Mouse (Mus musculus): Measurements from ENCODE around the gene Hmgcll1. TPM values are rescaled to one million over a fixed set of nuclear protein-coding genes. Genes with fewer than 3 reads are reported as not detected.

Gene Hmgcll1
- total RNA-seq (2014; rRNA removed), result 15.5 and 29.6 TPM in 2 replicates
- 14.1 and 16.0 TPM in 2 replicates for polyA plus RNA-seq (2015; fragmentation: Nextera tagmentation; extraction: Ambion mirVana)

DNA sequence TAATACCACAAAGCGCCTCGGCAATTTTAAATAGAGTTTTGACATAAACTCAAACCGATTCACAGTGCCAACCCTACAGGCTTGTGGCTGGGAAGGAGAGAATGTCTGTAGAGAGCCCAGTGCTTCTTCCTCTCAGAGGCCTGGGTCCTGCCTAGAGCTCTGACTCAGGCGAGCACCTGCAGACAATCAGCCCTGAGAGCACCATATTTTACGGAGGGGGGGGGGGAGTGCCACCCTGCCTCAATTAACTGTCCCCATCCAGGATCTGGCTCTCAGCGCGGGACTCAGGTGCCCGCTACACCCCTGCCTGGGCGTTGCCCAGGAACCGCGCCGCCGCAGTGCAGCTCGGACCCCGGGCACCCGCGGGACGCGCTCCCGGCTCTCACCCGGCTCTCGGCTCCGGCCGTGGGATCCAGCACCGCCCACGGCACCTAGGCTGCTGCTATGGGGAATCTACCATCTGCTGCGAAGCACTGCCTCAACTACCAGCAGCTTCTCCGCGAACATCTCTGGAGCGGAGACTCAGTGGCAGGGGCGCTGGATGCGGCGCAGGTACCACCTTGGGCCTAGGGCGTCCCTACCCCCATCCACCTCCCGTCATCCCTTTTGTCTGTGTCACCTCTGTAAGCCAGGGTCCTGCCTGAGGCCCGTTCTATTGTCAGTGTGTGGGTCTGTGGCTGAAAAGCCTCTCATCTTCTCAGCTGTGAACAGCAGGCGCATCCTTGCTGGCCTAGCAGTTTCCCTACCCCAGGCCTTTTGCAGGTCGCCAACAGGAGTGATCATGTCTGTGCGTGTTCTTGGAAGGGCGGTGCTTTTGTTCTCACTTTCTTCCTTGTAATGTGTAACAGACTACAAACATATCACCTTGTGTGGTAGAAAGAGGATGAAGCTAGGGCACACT, at the start of gene Hmgcll1:
Gene Hmgcll1 (plus strand): TSS at position 225 of the 901 bp plus-strand sequence.
- no peak for TF ChIP-seq CTCF (IDR thresholded peaks at IDR 0.05; ENCODE audit: low read depth)
- Histone ChIP-seq H3K27ac (peak within 1 kb of the TSS; percentile 97), H3K9me3 (ENCODE audit: low read length) (no peaks in the 10 kb centered on the region), H3K4me2 (ENCODE audit: low read depth, low read length) (peak within 1 kb of the TSS; percentile 86), H3K4me1 (ENCODE audit: insufficient read depth, low read length) (no peaks in the 10 kb centered on the region; the same call in none of the 2 replicates), H3K36me3 (ENCODE audit: insufficient read depth, low read length) (no peaks in the 10 kb centered on the region), H3K9ac (replicated peaks; ENCODE audit: low read length) (peak within 1 kb of the TSS; percentile 85), H3K4me3 (ENCODE audit: low read length) (peak within 1 kb of the TSS; percentile 56), H3K27me3 (ENCODE audit: insufficient read depth, low read length) (no peaks in the 10 kb centered on the region)
- WGBS, result 4% methylated on average over 40 of the region's 40 CpGs
- DNase-seq (ENCODE audit: low spot score) (peak; percentile 63), ATAC-seq (peak; percentile 90)

DNA sequence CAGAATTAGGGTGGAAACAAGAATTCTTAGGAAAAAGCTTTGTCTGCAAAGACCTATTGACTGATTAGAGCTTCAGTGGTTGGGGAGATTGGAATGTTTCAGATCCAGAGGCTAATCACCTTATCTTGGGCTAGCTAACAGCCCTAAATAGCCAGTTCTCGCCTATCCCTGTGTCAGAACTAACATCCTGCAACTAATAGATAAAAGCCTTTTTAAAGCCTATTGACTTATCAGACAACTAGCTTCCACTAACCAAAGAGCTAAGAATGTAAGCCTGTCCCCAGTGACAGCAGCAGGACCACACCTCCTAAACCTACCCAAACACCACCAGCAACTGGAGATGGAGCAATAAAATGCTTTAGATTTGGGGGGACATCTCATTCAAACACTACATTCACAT, 34.6 kb upstream of the Hmgcll1 start:
- H3K27me3 ChIP-seq (ENCODE audit: insufficient read depth, low read length), result no peaks in the 10 kb centered on the region
- no peak overlapping the region for H3K27ac ChIP-seq
- DNase-seq (ENCODE audit: low spot score) (no peak), ATAC-seq (no peak)
- no peak overlapping the region for H3K4me3 ChIP-seq (ENCODE audit: low read length)
- H3K36me3 ChIP-seq (ENCODE audit: insufficient read depth, low read length), result no peaks in the 10 kb centered on the region
- no peaks in the 10 kb centered on the region for H3K9me3 ChIP-seq (ENCODE audit: low read length)
- 56% methylated on average over 1 of the region's 1 CpGs for WGBS
- TF ChIP-seq CTCF (IDR thresholded peaks at IDR 0.05; ENCODE audit: low read depth), result no peak
- H3K9ac ChIP-seq (replicated peaks; ENCODE audit: low read length), result no peak overlapping the region
- H3K4me1 ChIP-seq (ENCODE audit: insufficient read depth, low read length), result no peaks in the 10 kb centered on the region
- H3K4me2 ChIP-seq (ENCODE audit: low read depth, low read length), result no peak overlapping the region

DNA sequence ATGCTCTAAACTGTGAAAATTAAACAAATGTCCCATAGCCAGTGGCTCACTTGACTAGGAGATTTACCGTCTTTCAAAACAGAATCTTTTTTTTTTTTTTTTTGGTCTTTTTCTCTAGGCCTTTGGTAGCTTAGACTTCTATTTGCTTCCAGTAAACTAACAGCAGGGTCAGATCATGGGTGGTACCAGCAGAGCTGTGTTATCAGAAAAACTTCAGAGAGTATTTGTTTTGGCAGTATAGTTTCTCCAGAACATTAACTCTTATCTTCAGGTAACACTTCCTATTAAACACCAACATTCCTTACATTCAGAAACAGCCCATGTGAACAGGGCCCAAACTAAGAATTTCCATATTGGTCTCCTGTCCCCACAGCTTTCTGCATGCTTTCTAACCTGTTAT, 33.5 kb upstream of the Hmgcll1 start:
- no peaks in the 10 kb centered on the region for H3K36me3 ChIP-seq (ENCODE audit: insufficient read depth, low read length)
- no peak overlapping the region for H3K4me3 ChIP-seq (ENCODE audit: low read length)
- H3K4me2 ChIP-seq (ENCODE audit: low read depth, low read length), result no peak overlapping the region
- TF ChIP-seq CTCF (IDR thresholded peaks at IDR 0.05; ENCODE audit: low read depth), result no peak
- H3K27ac ChIP-seq, result no peak overlapping the region
- H3K9me3 ChIP-seq (ENCODE audit: low read length), result no peaks in the 10 kb centered on the region
- DNase-seq (ENCODE audit: low spot score) (no peak), ATAC-seq (no peak)
- no peaks in the 10 kb centered on the region for H3K4me1 ChIP-seq (ENCODE audit: insufficient read depth, low read length)
- no peak overlapping the region for H3K9ac ChIP-seq (replicated peaks; ENCODE audit: low read length)
- H3K27me3 ChIP-seq (ENCODE audit: insufficient read depth, low read length), result no peaks in the 10 kb centered on the region
- 90% methylated on average over 1 of the region's 1 CpGs for WGBS

DNA sequence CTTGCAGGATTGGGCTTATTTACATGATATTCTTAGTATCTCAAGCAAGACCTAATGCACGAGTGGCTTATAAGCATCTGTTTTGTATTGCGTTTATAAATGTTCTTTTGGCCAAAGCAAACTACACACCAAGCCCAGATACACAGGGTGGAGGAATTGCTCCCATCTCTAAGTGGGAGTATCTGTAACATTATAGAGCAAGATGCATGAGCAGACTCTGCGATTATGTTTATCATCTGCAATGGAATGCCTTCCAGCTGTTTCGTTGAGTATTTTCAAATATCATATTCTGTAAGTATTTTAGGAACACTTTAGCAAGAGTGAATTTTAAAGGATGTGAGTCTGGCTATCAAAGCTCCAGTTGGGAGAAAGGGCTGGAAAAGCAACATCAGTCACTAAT, 25.2 kb upstream of the Hmgcll1 start:
- no peak overlapping the region for H3K27ac ChIP-seq
- no peaks in the 10 kb centered on the region for H3K27me3 ChIP-seq (ENCODE audit: insufficient read depth, low read length)
- no peak overlapping the region for H3K9ac ChIP-seq (replicated peaks; ENCODE audit: low read length)
- H3K4me1 ChIP-seq (ENCODE audit: insufficient read depth, low read length), result no peaks in the 10 kb centered on the region
- H3K9me3 ChIP-seq (ENCODE audit: low read length), result no peaks in the 10 kb centered on the region
- no peak for TF ChIP-seq CTCF (IDR thresholded peaks at IDR 0.05; ENCODE audit: low read depth)
- H3K4me3 ChIP-seq (ENCODE audit: low read length), result no peak overlapping the region
- H3K36me3 ChIP-seq (ENCODE audit: insufficient read depth, low read length), result no peaks in the 10 kb centered on the region
- H3K4me2 ChIP-seq (ENCODE audit: low read depth, low read length), result no peak overlapping the region
- DNase-seq (ENCODE audit: low spot score), result no peak
- WGBS, result 93% methylated on average over 4 of the region's 4 CpGs
- ATAC-seq, result no peak

DNA sequence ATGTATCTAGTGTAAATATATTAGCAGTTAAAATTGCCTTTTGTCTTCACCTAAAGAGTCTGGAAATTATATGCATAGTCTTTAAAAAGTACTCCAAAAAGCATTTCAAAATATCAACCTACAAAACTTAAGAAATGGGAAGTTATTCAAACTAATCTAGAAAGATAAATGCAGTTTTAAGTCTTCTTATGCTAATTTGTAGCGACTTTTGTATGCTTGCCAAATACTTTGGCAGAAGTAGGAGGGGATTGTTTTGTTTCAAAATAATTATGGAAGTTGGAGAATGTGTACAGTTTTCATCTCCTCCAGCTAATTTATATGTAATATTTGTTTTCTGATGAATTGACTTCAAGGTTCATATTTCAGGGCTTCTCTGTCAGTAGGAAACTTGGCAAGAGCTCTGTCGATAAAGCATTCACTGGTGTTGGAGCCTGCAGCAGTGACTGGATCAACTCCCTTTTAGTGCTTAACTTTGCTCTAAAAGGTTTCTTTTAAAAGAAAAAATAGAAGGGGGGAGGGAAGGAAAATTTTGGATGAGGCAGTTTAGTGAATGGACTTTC, 15.8 kb upstream of the Hmgcll1 start:
- H3K9ac ChIP-seq (replicated peaks; ENCODE audit: low read length), result no peak overlapping the region
- H3K27ac ChIP-seq, result no peak overlapping the region
- H3K4me2 ChIP-seq (ENCODE audit: low read depth, low read length), result no peak overlapping the region
- no peak for ATAC-seq
- peak; percentile 21 for DNase-seq (ENCODE audit: low spot score)
- H3K36me3 ChIP-seq (ENCODE audit: insufficient read depth, low read length), result no peaks in the 10 kb centered on the region
- WGBS, result 35% methylated on average over 2 of the region's 2 CpGs
- H3K27me3 ChIP-seq (ENCODE audit: insufficient read depth, low read length), result no peaks in the 10 kb centered on the region
- H3K4me3 ChIP-seq (ENCODE audit: low read length), result no peak overlapping the region
- TF ChIP-seq CTCF (IDR thresholded peaks at IDR 0.05; ENCODE audit: low read depth), result no peak
- no peaks in the 10 kb centered on the region for H3K4me1 ChIP-seq (ENCODE audit: insufficient read depth, low read length)
- no peaks in the 10 kb centered on the region for H3K9me3 ChIP-seq (ENCODE audit: low read length)

DNA sequence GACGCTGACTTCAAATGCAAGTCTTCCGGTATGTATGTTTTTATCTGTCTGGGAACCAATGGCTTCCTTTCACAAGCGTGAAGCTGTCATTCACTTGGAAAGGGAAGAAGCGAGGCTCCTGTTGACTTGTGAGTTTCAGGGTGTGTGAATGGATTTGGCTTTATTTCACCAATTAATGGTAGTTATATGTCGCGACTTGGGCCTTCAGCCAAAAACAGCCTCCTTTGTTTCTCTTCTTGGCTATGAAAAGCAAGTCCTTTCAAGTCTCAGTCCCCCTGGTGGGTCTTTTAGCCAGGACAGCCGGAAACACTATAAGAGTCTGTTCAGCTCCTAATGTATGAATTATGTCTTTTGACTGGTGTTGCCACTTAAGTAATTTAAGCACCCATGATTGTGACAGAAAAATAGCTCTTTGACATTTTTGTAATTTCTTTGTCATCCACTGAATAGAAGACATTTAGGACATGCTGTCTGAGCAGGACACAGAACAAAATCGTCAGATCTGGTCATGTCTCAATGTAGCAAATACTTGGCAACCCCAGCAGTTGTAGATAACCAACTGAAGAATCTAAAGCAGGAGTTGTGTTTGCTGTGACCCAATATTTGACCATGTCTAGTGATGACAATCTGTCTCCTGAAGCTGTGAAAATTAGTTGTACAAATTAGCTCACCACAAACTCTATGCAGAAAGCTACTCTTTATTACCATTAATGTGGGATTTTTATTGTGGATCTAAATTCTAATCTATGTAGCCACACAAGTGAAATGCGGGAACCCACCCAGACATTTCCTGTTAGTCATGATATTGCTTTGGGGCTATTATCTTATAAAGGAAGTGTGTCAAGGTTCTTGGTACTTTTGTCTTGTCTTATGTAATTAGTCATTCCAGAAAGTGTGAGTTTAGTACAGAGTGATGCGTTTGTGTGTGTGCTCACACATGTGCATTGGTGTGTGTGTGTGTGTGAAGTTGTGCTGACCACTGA, 13.5 kb upstream of the Hmgcll1 start:
- Histone ChIP-seq H3K36me3 (ENCODE audit: insufficient read depth, low read length) (no peaks in the 10 kb centered on the region), H3K4me3 (ENCODE audit: low read length) (no peak overlapping the region), H3K27ac (no peak overlapping the region), H3K27me3 (ENCODE audit: insufficient read depth, low read length) (no peaks in the 10 kb centered on the region), H3K4me2 (ENCODE audit: low read depth, low read length) (peak overlapping the region; percentile 22; the same call in 1 of the 2 replicates), H3K9me3 (ENCODE audit: low read length) (no peaks in the 10 kb centered on the region), H3K4me1 (ENCODE audit: insufficient read depth, low read length) (no peaks in the 10 kb centered on the region), H3K9ac (replicated peaks; ENCODE audit: low read length) (no peak overlapping the region)
- 31% methylated on average over 10 of the region's 10 CpGs for WGBS
- ATAC-seq (peak; percentile 69), DNase-seq (ENCODE audit: low spot score) (peak; percentile 78)
- TF ChIP-seq CTCF (IDR thresholded peaks at IDR 0.05; ENCODE audit: low read depth), result peak; percentile 36
